Mouse (Mus musculus): ENCODE measurements at regions not wholly inside any gene's neighbourhood (a gene's known extent, or its start where the extent isn't known, plus 50 kb on each side); places are given as distances from the start of the nearest gene placed in this dataset.

- WGBS, result 80% methylated on average over 11 of the region's 11 CpGs
- ATAC-seq, result no peak
- Histone ChIP-seq H3K27me3 (replicated peaks; ENCODE audit: control insufficient read depth, insufficient read depth, low read length) (no peaks in the 10 kb centered on the region), H3K36me3 (ENCODE audit: control insufficient read depth, insufficient read depth, low read length) (no peaks in the 10 kb centered on the region), H3K4me1 (ENCODE audit: control insufficient read depth, insufficient read depth, low read depth, low read length) (no peaks in the 10 kb centered on the region), H3K9me3 (ENCODE audit: control insufficient read depth, low read length) (no peaks in the 10 kb centered on the region), H3K27ac (ENCODE audit: low read depth, low read length) (no peak overlapping the region), H3K4me3 (ENCODE audit: low read length) (no peak overlapping the region), H3K9ac (ENCODE audit: low read depth, low read length) (no peak overlapping the region), H3K4me2 (ENCODE audit: low read length) (no peak overlapping the region)
Measured at GRCm38 (mm10) chr17:63690829-63691689, 171.8 kb upstream of the Fer start.

- H3K27me3 ChIP-seq (replicated peaks; ENCODE audit: control insufficient read depth, insufficient read depth, low read length), result no peaks in the 10 kb centered on the region
- WGBS, result 76% methylated on average over 3 of the region's 3 CpGs
- no peak overlapping the region for H3K4me2 ChIP-seq (ENCODE audit: low read length)
- no peak for ATAC-seq
- H3K9me3 ChIP-seq (ENCODE audit: control insufficient read depth, low read length), result no peaks in the 10 kb centered on the region
- H3K4me3 ChIP-seq (ENCODE audit: low read length), result no peak overlapping the region
- H3K4me1 ChIP-seq (ENCODE audit: control insufficient read depth, insufficient read depth, low read depth, low read length), result no peaks in the 10 kb centered on the region
- no peaks in the 10 kb centered on the region for H3K36me3 ChIP-seq (ENCODE audit: control insufficient read depth, insufficient read depth, low read length)
- no peak overlapping the region for H3K27ac ChIP-seq (ENCODE audit: low read depth, low read length)
- H3K9ac ChIP-seq (ENCODE audit: low read depth, low read length), result no peak overlapping the region
Measured at GRCm38 (mm10) chr17:63691690-63691968, 171.2 kb upstream of the Fer start.

- Histone ChIP-seq H3K27ac (ENCODE audit: low read depth, low read length) (no peak overlapping the region), H3K9ac (ENCODE audit: low read depth, low read length) (no peak overlapping the region), H3K4me3 (ENCODE audit: low read length) (no peak overlapping the region), H3K4me1 (ENCODE audit: control insufficient read depth, insufficient read depth, low read depth, low read length) (no peaks in the 10 kb centered on the region), H3K36me3 (ENCODE audit: control insufficient read depth, insufficient read depth, low read length) (no peaks in the 10 kb centered on the region), H3K9me3 (ENCODE audit: control insufficient read depth, low read length) (no peaks in the 10 kb centered on the region), H3K27me3 (replicated peaks; ENCODE audit: control insufficient read depth, insufficient read depth, low read length) (no peaks in the 10 kb centered on the region), H3K4me2 (ENCODE audit: low read length) (no peak overlapping the region)
- peak; percentile 70; the same call in 1 of the 2 replicates for ATAC-seq
- WGBS, result 77% methylated on average over 1 of the region's 1 CpGs
Measured at GRCm38 (mm10) chr17:63693274-63693673, 169.6 kb upstream of the Fer start.

- Histone ChIP-seq H3K4me3 (ENCODE audit: low read length) (no peak overlapping the region), H3K9me3 (ENCODE audit: control insufficient read depth, low read length) (no peaks in the 10 kb centered on the region), H3K36me3 (ENCODE audit: control insufficient read depth, insufficient read depth, low read length) (no peaks in the 10 kb centered on the region), H3K4me2 (ENCODE audit: low read length) (no peak overlapping the region), H3K9ac (ENCODE audit: low read depth, low read length) (no peak overlapping the region), H3K27ac (ENCODE audit: low read depth, low read length) (no peak overlapping the region), H3K27me3 (replicated peaks; ENCODE audit: control insufficient read depth, insufficient read depth, low read length) (no peaks in the 10 kb centered on the region), H3K4me1 (ENCODE audit: control insufficient read depth, insufficient read depth, low read depth, low read length) (no peaks in the 10 kb centered on the region)
- WGBS, result 89% methylated on average over 6 of the region's 6 CpGs
- ATAC-seq, result no peak
Measured at GRCm38 (mm10) chr17:63699537-63699936, 163.3 kb upstream of the Fer start.

DNA sequence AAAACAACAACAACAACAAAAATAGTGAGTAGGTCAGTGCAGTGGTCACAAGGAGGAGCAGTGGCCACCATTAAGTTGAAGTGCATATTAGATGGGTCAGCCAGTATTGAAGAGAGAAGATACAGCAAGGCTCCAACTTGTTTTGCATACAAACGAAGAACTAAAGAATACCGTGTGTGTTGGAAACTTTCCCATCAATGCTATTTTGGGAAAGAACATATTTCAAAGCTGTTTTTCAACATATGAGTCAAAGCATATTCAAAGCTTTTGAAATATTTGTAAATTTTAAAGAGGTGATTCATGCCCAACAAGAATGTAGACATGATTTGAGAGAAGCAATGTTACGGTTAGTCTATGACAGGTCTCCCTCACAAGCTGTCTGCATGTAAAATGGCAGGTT is 157.9 kb upstream of the Fer start:
- Histone ChIP-seq H3K4me2 (ENCODE audit: low read length) (no peak overlapping the region), H3K4me1 (ENCODE audit: control insufficient read depth, insufficient read depth, low read depth, low read length) (no peaks in the 10 kb centered on the region), H3K36me3 (ENCODE audit: control insufficient read depth, insufficient read depth, low read length) (no peaks in the 10 kb centered on the region), H3K9ac (ENCODE audit: low read depth, low read length) (no peak overlapping the region), H3K27ac (ENCODE audit: low read depth, low read length) (no peak overlapping the region), H3K27me3 (replicated peaks; ENCODE audit: control insufficient read depth, insufficient read depth, low read length) (no peaks in the 10 kb centered on the region), H3K9me3 (ENCODE audit: control insufficient read depth, low read length) (no peaks in the 10 kb centered on the region), H3K4me3 (ENCODE audit: low read length) (no peak overlapping the region)
- 97% methylated on average over 3 of the region's 3 CpGs for WGBS
- no peak for ATAC-seq

DNA sequence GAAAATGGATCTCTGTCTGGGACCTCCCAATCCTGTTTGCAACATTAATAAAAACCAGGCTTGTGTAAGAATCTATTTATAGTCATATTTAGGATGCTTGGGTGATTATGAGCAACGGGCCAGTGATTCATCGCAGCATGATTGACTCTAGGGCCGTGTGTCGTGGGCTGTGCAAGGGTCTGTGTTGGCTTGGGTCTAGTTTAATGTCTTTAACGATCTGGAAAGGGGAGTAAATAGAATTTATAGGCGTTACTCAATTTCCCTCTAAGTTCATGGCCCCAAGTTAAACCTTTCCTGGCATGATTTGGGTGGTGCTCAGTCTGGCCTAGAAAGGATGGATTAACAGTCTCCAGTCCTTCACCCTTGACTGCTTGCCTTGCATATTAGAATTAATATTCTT is 149.9 kb upstream of the Fer start:
- Histone ChIP-seq H3K4me3 (ENCODE audit: low read length) (no peak overlapping the region), H3K9ac (ENCODE audit: low read depth, low read length) (no peak overlapping the region), H3K4me1 (ENCODE audit: control insufficient read depth, insufficient read depth, low read depth, low read length) (no peaks in the 10 kb centered on the region), H3K4me2 (ENCODE audit: low read length) (no peak overlapping the region), H3K36me3 (ENCODE audit: control insufficient read depth, insufficient read depth, low read length) (no peaks in the 10 kb centered on the region), H3K27ac (ENCODE audit: low read depth, low read length) (no peak overlapping the region), H3K9me3 (ENCODE audit: control insufficient read depth, low read length) (no peaks in the 10 kb centered on the region), H3K27me3 (replicated peaks; ENCODE audit: control insufficient read depth, insufficient read depth, low read length) (no peaks in the 10 kb centered on the region)
- WGBS, result 60% methylated on average over 6 of the region's 6 CpGs
- peak; percentile 42; the same call in 1 of the 2 replicates for ATAC-seq

GRCm38 (mm10) chr17:63715687-63716086 is 147.2 kb upstream of the Fer start:
- Histone ChIP-seq H3K9ac (ENCODE audit: low read depth, low read length) (no peak overlapping the region), H3K27me3 (replicated peaks; ENCODE audit: control insufficient read depth, insufficient read depth, low read length) (no peaks in the 10 kb centered on the region), H3K4me2 (ENCODE audit: low read length) (no peak overlapping the region), H3K4me3 (ENCODE audit: low read length) (no peak overlapping the region), H3K9me3 (ENCODE audit: control insufficient read depth, low read length) (no peaks in the 10 kb centered on the region), H3K27ac (ENCODE audit: low read depth, low read length) (no peak overlapping the region), H3K36me3 (ENCODE audit: control insufficient read depth, insufficient read depth, low read length) (no peaks in the 10 kb centered on the region), H3K4me1 (ENCODE audit: control insufficient read depth, insufficient read depth, low read depth, low read length) (peaks cover 5% of the 10 kb centered on the region)
- WGBS, result 88% methylated on average over 9 of the region's 9 CpGs
- no peak for ATAC-seq

DNA sequence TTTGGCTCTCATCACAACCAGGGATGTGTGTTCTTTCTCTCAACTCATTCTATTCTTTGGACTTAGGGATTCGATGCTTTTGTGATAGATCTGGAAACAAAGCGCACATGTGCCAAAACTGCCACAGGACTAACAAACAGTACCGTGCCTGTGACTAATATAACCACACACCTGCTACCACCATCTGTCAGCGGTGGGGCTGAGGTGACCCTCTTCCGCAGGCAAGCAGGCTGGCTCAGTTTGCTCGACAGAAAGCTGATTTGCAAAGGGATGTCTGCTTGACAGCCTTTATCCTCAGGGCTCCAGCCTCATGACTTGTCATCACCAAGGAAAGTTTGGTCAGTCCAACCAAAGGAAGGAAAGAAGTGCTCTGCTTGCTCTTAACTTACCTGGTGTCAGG is 146.7 kb upstream of the Fer start:
- WGBS, result 54% methylated on average over 6 of the region's 6 CpGs
- H3K4me3 ChIP-seq (ENCODE audit: low read length), result no peak overlapping the region
- peaks cover 5% of the 10 kb centered on the region for H3K4me1 ChIP-seq (ENCODE audit: control insufficient read depth, insufficient read depth, low read depth, low read length)
- H3K36me3 ChIP-seq (ENCODE audit: control insufficient read depth, insufficient read depth, low read length), result no peaks in the 10 kb centered on the region
- H3K4me2 ChIP-seq (ENCODE audit: low read length), result no peak overlapping the region
- no peaks in the 10 kb centered on the region for H3K9me3 ChIP-seq (ENCODE audit: control insufficient read depth, low read length)
- no peak overlapping the region for H3K9ac ChIP-seq (ENCODE audit: low read depth, low read length)
- peak; percentile 50; the same call in 1 of the 2 replicates for ATAC-seq
- H3K27ac ChIP-seq (ENCODE audit: low read depth, low read length), result no peak overlapping the region
- H3K27me3 ChIP-seq (replicated peaks; ENCODE audit: control insufficient read depth, insufficient read depth, low read length), result no peaks in the 10 kb centered on the region

GRCm38 (mm10) chr17:63717051-63717578 is 145.7 kb upstream of the Fer start:
- Histone ChIP-seq H3K4me2 (ENCODE audit: low read length) (no peak overlapping the region), H3K36me3 (ENCODE audit: control insufficient read depth, insufficient read depth, low read length) (no peaks in the 10 kb centered on the region), H3K9ac (ENCODE audit: low read depth, low read length) (no peak overlapping the region), H3K27me3 (replicated peaks; ENCODE audit: control insufficient read depth, insufficient read depth, low read length) (no peaks in the 10 kb centered on the region), H3K27ac (ENCODE audit: low read depth, low read length) (no peak overlapping the region), H3K4me3 (ENCODE audit: low read length) (no peak overlapping the region), H3K9me3 (ENCODE audit: control insufficient read depth, low read length) (no peaks in the 10 kb centered on the region), H3K4me1 (ENCODE audit: control insufficient read depth, insufficient read depth, low read depth, low read length) (peaks cover 5% of the 10 kb centered on the region)
- ATAC-seq, result no peak
- 48% methylated on average over 9 of the region's 9 CpGs for WGBS
